Mouse (Mus musculus): ENCODE results near the gene Tcf20. TPM values are rescaled to one million over a fixed set of nuclear protein-coding genes. Genes with fewer than 3 reads are reported as not detected.

Tcf20 gene
- polyA plus RNA-seq, 1 experiment from 2014 or later: 14.7 TPM

DNA sequence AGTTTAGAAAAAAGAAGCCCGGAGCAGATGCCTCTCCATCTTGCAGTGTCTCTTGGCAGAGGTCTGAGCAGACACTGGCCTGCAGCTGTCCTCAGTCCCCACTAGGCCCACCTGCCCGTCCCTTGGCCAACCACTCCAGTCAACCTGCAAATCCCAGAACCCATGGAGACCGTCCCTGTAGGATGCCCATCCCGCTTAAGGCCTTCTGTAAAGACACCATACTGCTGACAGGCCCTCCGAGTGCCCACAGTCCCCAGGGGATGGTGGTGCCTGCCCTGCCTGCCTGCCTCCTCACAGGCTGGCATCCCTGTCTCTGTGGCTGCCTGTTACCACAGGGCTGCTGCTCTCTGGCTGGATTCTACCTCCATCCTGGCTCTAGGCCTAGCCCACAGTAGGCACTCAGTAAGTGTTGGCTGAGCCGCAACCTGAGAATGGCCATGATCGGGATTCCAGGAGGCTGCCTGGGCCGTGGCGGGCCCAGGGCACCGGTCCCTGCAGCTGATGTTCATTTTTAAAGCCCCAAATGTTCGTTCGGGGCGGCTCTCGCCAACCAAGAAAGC lies 23.3 kb downstream of the Tcf20 start:
- no peaks in the 10 kb centered on the region for H3K9me3 ChIP-seq
- peak overlapping the region; percentile 82 for H3K27ac ChIP-seq
- H3K4me3 ChIP-seq (replicated peaks): peak overlapping the region; percentile 55
- 67% methylated on average over 14 of the region's 14 CpGs for WGBS
- H3K27me3 ChIP-seq: peaks cover 76% of the 10 kb centered on the region
- H3K9ac ChIP-seq: peak overlapping the region; percentile 60; the same call in 1 of the 2 replicates
- peaks cover 74% of the 10 kb centered on the region for H3K4me1 ChIP-seq
- H3K36me3 ChIP-seq (replicated peaks): no peaks in the 10 kb centered on the region
- H3K4me2 ChIP-seq: peak overlapping the region; percentile 60; the same call in 1 of the 2 replicates
- no peak for ATAC-seq (ENCODE audit: low FRiP score)

DNA sequence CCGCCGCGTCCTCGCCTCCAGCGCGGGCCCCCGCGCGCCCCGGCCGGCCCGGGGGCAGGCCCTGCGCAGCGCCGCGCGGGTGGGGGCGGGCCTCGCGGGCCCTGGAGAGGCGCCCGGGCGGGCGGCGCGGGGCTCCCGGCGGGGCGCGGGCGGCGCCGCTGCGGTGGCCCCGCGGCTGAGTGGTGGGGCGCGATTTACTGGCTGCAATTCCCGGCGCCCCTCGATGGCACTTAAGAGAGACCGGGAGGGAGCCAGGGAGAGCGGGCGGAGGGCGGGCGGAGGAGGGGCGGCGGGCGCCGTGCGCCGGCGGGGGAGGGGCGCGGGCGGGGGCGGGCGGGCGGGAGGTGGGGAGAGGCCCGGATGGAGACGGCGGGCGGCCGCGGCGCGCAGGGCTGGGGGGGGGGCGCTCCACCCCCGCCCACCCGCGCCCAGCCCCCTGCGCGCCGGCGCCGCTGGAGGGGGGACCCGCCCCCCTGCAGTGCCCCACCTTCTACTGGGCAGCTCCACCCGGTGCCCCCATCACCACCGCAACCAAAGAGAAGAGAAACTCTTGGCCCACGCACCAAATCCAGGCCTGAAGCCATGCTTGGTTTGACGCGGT lies 24.0 kb downstream of the Tcf20 start:
- Histone ChIP-seq H3K27ac (peak overlapping the region; percentile 82), H3K27me3 (peaks cover 77% of the 10 kb centered on the region), H3K4me1 (peaks cover 74% of the 10 kb centered on the region), H3K4me3 (replicated peaks) (peak overlapping the region; percentile 55), H3K9me3 (no peaks in the 10 kb centered on the region), H3K9ac (peak overlapping the region; percentile 60), H3K36me3 (replicated peaks) (no peaks in the 10 kb centered on the region), H3K4me2 (peak overlapping the region; percentile 60)
- peak; percentile 27; the same call in 1 of the 2 replicates for ATAC-seq (ENCODE audit: low FRiP score)
- 1% methylated on average over 37 of the region's 82 CpGs for WGBS

DNA sequence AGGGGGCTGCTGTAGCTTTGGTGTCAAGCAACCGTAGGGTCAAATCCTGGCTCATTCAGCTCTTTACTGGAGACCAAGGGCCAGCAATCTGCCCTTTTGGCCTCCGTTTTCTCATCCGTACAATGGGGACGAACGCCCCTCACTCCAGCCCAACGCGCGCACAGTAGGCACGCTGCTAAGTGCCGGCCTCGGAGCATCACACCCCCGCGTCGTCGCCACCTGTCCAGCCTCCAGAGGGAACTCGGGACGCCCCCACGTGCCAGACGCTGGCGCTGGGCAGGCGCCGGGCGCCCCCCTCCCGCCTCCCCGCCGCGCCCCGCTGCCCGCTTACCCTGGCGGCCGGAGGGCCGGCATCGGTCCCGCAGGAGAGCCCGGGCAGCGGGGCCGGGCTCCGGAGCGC lies 24.6 kb downstream of the Tcf20 start:
- Histone ChIP-seq H3K9me3 (no peaks in the 10 kb centered on the region), H3K27ac (peak overlapping the region; percentile 84), H3K4me3 (replicated peaks) (peak overlapping the region; percentile 55), H3K4me1 (peaks cover 74% of the 10 kb centered on the region), H3K36me3 (replicated peaks) (no peaks in the 10 kb centered on the region), H3K9ac (peak overlapping the region; percentile 79), H3K27me3 (peaks cover 80% of the 10 kb centered on the region), H3K4me2 (peak overlapping the region; percentile 76)
- no peak for ATAC-seq (ENCODE audit: low FRiP score)
- 2% methylated on average over 37 of the region's 39 CpGs for WGBS

DNA sequence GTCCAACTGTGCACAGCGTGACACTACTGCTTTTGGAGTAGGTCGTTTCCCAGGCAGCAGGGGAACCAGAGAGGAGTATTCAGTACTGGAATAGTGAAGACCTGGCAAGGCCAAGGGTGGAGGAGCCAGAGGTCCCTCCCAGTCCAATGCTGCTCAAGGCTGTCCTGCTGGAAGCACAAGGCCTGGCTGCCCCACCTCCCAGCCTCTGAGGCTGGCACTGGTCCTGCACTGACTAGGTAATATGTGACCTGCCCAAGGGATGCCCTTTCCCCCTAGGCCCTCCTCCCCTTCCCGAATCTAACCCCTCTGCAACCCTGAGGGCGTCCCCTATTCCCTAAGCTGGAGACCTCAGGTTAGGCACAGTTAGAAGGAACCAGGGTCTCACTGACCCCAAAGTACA lies 25.1 kb downstream of the Tcf20 start:
- no peaks in the 10 kb centered on the region for H3K36me3 ChIP-seq (replicated peaks)
- H3K4me1 ChIP-seq: peaks cover 74% of the 10 kb centered on the region
- H3K9ac ChIP-seq: peak overlapping the region; percentile 79; the same call in 1 of the 2 replicates
- H3K4me3 ChIP-seq (replicated peaks): peak overlapping the region; percentile 55
- WGBS: 35% methylated on average over 4 of the region's 4 CpGs
- H3K9me3 ChIP-seq: no peaks in the 10 kb centered on the region
- peak overlapping the region; percentile 84; the same call in 1 of the 2 replicates for H3K27ac ChIP-seq
- no peak for ATAC-seq (ENCODE audit: low FRiP score)
- H3K4me2 ChIP-seq: peak overlapping the region; percentile 76
- peaks cover 79% of the 10 kb centered on the region for H3K27me3 ChIP-seq

DNA sequence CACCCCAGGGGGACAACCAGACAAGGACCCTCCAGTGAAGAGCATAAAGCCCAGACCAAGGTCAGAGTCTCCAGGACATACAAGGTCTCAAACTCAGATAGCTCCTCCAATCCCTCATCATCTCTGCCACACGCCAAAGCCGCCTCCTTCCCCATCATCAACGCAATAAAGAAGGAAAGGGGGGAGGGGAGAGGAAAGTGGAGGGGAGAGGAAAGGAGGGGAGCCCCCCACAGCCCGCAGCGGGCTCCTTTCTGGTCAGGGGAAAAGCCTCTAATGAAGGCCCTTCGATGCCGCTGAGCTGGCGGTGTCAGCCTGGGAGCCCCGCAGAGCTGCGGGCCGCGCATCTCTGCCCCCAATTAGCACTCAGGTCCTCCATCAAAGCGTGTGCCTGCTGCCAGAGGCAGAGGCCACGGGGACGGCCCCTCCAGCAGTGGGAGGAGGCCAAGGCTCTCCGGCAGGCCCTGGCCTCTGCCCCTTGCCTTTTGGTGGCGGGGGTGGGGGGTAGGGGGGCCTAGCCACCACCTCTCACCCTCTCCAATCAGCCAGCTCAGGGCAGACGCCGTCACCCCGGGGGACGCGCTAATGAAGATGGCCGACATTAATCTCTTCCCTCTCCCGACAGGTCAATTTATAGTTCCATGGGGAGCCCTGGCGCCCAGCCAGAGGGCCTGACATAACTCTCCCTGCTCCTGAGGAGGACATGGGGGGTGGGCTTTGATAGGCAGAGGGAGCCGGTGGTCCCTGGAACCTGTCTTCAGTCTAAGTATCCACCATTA lies 26.7 kb downstream of the Tcf20 start:
- H3K4me3 ChIP-seq (replicated peaks): peak overlapping the region; percentile 33
- peaks cover 85% of the 10 kb centered on the region for H3K4me1 ChIP-seq
- peak overlapping the region; percentile 56 for H3K9ac ChIP-seq
- peak; percentile 18; the same call in 1 of the 2 replicates for ATAC-seq (ENCODE audit: low FRiP score)
- peak overlapping the region; percentile 73 for H3K27ac ChIP-seq
- H3K27me3 ChIP-seq: peaks cover 78% of the 10 kb centered on the region
- H3K36me3 ChIP-seq (replicated peaks): no peaks in the 10 kb centered on the region
- no peaks in the 10 kb centered on the region for H3K9me3 ChIP-seq
- WGBS: 0% methylated on average over 26 of the region's 26 CpGs
- peak overlapping the region; percentile 76 for H3K4me2 ChIP-seq

DNA sequence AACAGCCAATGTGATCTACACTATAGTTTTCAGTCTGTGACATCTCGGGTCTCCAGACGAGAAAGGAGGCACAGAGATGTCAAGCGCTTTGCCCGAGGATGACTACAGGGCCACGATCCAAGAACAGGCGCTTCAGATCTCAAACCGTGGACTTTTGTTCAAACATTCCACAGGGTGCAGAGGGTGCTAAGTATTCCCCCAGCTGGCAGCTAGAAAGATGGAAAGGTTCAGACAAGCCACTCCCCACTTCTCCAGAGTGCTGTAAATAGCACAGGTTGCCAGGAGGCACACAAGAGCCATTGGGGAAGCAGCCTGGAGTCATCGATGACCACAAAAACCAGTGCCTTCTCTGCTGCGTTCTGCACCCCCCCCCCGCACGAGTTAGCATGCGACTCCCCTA lies 28.5 kb downstream of the Tcf20 start:
- 65% methylated on average over 12 of the region's 12 CpGs for WGBS
- no peak overlapping the region for H3K4me3 ChIP-seq (replicated peaks)
- H3K36me3 ChIP-seq (replicated peaks): no peaks in the 10 kb centered on the region
- H3K9me3 ChIP-seq: no peaks in the 10 kb centered on the region
- H3K9ac ChIP-seq: peak overlapping the region; percentile 17; the same call in 1 of the 2 replicates
- H3K27me3 ChIP-seq: peaks cover 78% of the 10 kb centered on the region
- no peak for ATAC-seq (ENCODE audit: low FRiP score)
- peaks cover 87% of the 10 kb centered on the region for H3K4me1 ChIP-seq
- H3K27ac ChIP-seq: peak overlapping the region; percentile 83
- peak overlapping the region; percentile 46 for H3K4me2 ChIP-seq

DNA sequence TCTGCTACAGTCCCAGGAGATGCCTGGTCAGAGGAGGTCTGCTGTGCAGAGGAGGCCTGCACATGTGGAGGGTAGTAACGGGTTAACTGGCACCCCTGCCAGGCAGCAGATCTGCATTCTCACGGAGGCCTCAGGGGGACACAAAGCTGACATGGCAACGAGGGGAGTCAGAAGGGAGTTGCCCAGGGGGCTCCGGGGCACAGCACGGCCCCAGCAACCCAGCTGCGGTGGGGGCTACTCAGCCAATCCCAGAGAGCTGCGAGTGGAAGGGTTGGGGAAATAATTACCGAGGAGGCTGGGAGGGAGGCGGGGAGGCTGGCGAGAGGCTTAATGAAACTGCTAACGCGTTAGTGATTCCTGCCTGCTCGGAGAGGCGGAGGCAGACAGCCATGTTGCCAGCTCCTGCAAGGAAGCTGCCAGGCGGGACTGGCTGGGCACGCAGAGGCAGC lies 29.4 kb downstream of the Tcf20 start:
- H3K27me3 ChIP-seq: peaks cover 86% of the 10 kb centered on the region
- H3K4me1 ChIP-seq: peaks cover 91% of the 10 kb centered on the region
- H3K9me3 ChIP-seq: no peaks in the 10 kb centered on the region
- peak overlapping the region; percentile 46 for H3K4me2 ChIP-seq
- H3K4me3 ChIP-seq (replicated peaks): peak overlapping the region; percentile 18
- 1% methylated on average over 16 of the region's 16 CpGs for WGBS
- ATAC-seq (ENCODE audit: low FRiP score): peak; percentile 68
- no peaks in the 10 kb centered on the region for H3K36me3 ChIP-seq (replicated peaks)
- peak overlapping the region; percentile 33 for H3K9ac ChIP-seq
- H3K27ac ChIP-seq: peak overlapping the region; percentile 83

DNA sequence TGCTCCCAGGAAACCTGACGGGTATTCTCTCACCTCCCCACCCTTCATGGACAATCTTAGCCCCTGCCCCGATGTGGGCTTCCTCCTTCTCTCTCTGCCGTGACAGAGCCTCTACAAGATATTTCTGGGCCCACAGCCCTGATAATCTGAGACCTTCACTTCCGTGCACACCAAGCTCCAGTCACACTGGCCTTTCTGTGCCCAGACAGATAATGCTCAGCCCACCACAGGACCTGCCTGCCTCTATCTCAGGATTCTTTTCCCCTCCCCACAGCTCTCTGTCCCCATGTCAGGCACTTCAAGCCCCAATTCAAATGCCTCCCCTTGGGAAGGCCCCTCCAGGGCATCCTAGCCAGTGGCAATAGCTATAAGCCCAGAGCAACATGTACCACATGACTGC lies 31.0 kb downstream of the Tcf20 start:
- no peak overlapping the region for H3K4me2 ChIP-seq
- WGBS: 71% methylated on average over 4 of the region's 4 CpGs
- peak overlapping the region; percentile 36; the same call in 1 of the 2 replicates for H3K27ac ChIP-seq
- ATAC-seq (ENCODE audit: low FRiP score): no peak
- H3K36me3 ChIP-seq (replicated peaks): no peaks in the 10 kb centered on the region
- H3K4me3 ChIP-seq (replicated peaks): no peak overlapping the region
- H3K4me1 ChIP-seq: peaks cover 92% of the 10 kb centered on the region
- no peaks in the 10 kb centered on the region for H3K9me3 ChIP-seq
- H3K27me3 ChIP-seq: peaks cover 81% of the 10 kb centered on the region
- H3K9ac ChIP-seq: 0 out of 2 replicates have a peak overlapping the region, but pooled peaks have one; percentile 25

DNA sequence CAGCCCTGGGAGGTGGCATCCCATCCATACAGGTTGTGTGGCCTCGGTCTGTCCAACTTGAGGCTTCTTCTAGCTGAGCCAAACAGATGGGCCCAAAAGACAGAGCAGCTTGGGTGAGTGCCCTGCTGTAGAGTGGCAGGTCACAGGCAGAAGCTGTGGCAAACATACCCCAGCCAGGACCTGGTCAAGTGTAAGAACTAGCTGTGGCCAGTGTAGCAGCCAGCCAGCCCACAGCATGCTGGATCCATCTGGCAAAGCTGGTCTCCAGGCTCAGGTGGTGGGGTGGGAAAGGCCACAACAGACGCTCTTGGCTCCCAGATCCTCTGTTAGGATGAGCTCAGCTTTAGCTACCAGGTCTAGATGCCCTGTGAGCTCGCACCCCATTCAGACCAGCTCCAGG lies 31.4 kb downstream of the Tcf20 start:
- Histone ChIP-seq H3K9ac (no peak overlapping the region), H3K4me1 (peaks cover 92% of the 10 kb centered on the region), H3K27ac (0 out of 2 replicates have a peak overlapping the region, but pooled peaks have one; percentile 36), H3K9me3 (no peaks in the 10 kb centered on the region), H3K4me2 (no peak overlapping the region), H3K27me3 (peaks cover 80% of the 10 kb centered on the region), H3K36me3 (replicated peaks) (no peaks in the 10 kb centered on the region), H3K4me3 (replicated peaks) (no peak overlapping the region)
- ATAC-seq (ENCODE audit: low FRiP score): no peak
- 81% methylated on average over 3 of the region's 3 CpGs for WGBS

DNA sequence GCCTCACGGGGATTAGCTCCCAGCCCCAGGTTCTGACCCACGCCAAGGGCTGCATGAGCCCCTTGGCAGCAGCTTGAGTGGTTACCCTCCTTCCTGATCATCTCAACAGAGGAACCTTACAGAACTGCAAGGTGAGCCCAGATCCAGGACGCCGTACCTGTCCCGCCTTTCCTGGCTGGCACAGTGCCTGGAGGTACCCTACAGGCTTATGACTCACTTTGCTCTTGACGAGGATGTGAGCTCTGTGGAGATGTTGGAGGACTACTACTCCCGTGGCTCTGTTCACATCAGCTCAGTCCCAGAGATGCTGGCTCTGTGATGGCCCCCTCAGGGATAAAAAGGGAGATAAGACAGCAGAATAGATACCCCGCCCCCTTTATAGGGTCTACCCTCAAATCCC lies 32.4 kb downstream of the Tcf20 start:
- H3K9ac ChIP-seq: no peak overlapping the region
- peaks cover 78% of the 10 kb centered on the region for H3K27me3 ChIP-seq
- H3K4me3 ChIP-seq (replicated peaks): no peak overlapping the region
- H3K36me3 ChIP-seq (replicated peaks): no peaks in the 10 kb centered on the region
- H3K27ac ChIP-seq: no peak overlapping the region
- peaks cover 92% of the 10 kb centered on the region for H3K4me1 ChIP-seq
- ATAC-seq (ENCODE audit: low FRiP score): no peak
- no peaks in the 10 kb centered on the region for H3K9me3 ChIP-seq
- no peak overlapping the region for H3K4me2 ChIP-seq
- WGBS: 86% methylated on average over 8 of the region's 8 CpGs

DNA sequence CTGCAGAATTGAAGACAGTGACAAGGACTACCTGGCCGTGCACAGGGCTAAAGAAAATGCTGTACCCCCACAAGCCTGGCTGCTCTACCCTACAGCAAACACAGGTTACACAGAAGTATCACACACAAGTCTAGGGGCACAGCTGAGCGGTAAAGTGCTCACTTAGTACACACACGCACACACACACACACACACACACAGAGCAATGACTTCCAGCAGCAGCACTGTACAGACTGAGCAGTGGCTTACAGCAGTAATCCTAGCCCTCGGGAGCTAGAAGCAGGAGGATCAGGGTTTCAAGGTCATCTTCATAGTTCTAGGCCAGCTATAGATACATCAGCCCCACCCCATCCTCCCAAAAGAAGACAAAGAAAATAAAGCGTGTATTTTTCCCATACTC lies 33.6 kb downstream of the Tcf20 start:
- Histone ChIP-seq H3K36me3 (replicated peaks) (no peaks in the 10 kb centered on the region), H3K4me1 (peaks cover 88% of the 10 kb centered on the region), H3K9ac (no peak overlapping the region), H3K4me2 (no peak overlapping the region), H3K27me3 (peaks cover 67% of the 10 kb centered on the region), H3K9me3 (no peaks in the 10 kb centered on the region), H3K4me3 (replicated peaks) (no peak overlapping the region), H3K27ac (no peak overlapping the region)
- 74% methylated on average over 5 of the region's 5 CpGs for WGBS
- ATAC-seq (ENCODE audit: low FRiP score): no peak

DNA sequence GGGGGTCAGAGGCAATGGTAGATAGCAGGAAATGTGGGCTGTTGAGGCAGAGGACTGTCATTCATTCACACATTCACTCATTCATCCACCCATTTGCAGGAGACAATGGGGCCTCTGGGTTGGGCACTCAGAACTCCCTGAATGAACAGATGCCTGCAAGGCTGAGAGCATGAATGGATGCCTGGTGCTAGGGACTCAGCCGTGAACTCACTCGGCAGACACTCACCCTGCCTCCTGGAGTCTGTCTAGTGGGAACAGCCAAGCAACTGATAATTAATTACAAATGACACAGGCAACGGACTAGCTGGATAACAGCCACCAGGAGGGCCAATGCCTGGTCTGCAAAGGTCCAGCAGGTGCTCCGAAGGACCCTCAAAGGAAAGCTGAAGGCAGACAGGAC lies 34.6 kb downstream of the Tcf20 start:
- Histone ChIP-seq H3K27me3 (peaks cover 64% of the 10 kb centered on the region), H3K36me3 (replicated peaks) (no peaks in the 10 kb centered on the region), H3K4me3 (replicated peaks) (no peak overlapping the region), H3K4me2 (no peak overlapping the region), H3K27ac (peak overlapping the region; percentile 78), H3K4me1 (peaks cover 86% of the 10 kb centered on the region), H3K9ac (no peak overlapping the region; the same call in 1 of the 2 replicates), H3K9me3 (no peaks in the 10 kb centered on the region)
- WGBS: 16% methylated on average over 4 of the region's 4 CpGs
- peak; percentile 28 for ATAC-seq (ENCODE audit: low FRiP score)

All from forebrain, embryonic 12.5 days (tissue).